In the genomic region with DNA sequence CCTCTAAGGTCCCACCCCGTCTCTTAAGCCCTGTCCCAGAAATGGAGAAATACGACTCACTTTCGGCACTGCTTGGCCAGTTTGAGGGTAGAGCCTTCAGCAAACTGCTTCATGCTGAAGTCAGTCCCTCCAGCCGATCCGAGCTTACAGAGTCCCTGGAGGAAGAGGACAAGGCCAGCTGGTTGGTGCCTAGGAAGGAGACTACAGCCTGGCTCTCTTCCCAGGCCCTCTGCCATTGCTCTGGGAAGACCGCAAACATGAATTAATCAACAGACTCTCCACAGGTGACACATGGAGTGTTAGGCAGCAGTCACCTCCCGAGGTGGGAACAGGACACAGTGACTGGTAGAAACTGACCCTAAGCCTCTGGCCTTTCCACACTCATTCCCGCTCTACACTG, we compare ENCODE assay signal across 14 mouse cellular contexts.
"Had no signal": no experiment of that assay in that cellular context is flagged by ENCODE, and none has a peak within 500 bp of the region (broad histone marks: within the 10 kb centered on the region; RNA-seq: fewer than 3 reads in every experiment).

No protein-coding gene starts in this region.

- H3K9ac ChIP-seq: liver, embryonic 13.5 days; midbrain, embryonic 12.5 days; midbrain, embryonic 15.5 days; neural tube, embryonic 12.5 days; neural tube, embryonic 15.5 days; stomach, embryonic 15.5 days had no signal

- H3K27me3 ChIP-seq: liver, embryonic 13.5 days; midbrain, embryonic 12.5 days; midbrain, embryonic 15.5 days; neural tube, embryonic 12.5 days; neural tube, embryonic 15.5 days; stomach, embryonic 15.5 days had no signal

- H3K27ac ChIP-seq: liver, embryonic 13.5 days; macrophage; midbrain, embryonic 12.5 days; midbrain, embryonic 15.5 days; neural tube, embryonic 12.5 days; neural tube, embryonic 15.5 days; stomach, embryonic 15.5 days had no signal

- H3K9me3 ChIP-seq: midbrain, embryonic 12.5 days; midbrain, embryonic 15.5 days; neural tube, embryonic 12.5 days; neural tube, embryonic 15.5 days; stomach, embryonic 15.5 days had no signal

- H3K4me1 ChIP-seq: midbrain, embryonic 12.5 days; stomach, embryonic 15.5 days had no signal

- DNase-seq: kidney, postnatal 14 days; kidney, postnatal 4 days; liver, embryonic 13.5 days; lung, adult 2 months; right cerebral cortex, adult 18-20 months; right cerebral cortex, postnatal 14 days; spleen, adult 18-20 months; thymus, postnatal 36 days had no signal

- ATAC-seq: midbrain, embryonic 15.5 days had no signal

- H3K4me2 ChIP-seq: liver, embryonic 13.5 days; midbrain, embryonic 12.5 days; midbrain, embryonic 15.5 days; neural tube, embryonic 12.5 days; neural tube, embryonic 15.5 days; stomach, embryonic 15.5 days had no signal

- H3K4me3 ChIP-seq: liver, embryonic 13.5 days; midbrain, embryonic 12.5 days; midbrain, embryonic 15.5 days; neural tube, embryonic 12.5 days; neural tube, embryonic 15.5 days; stomach, embryonic 15.5 days had no signal
